Mouse (Mus musculus) olfactory bulb, adult 2 months (tissue): ENCODE data around the gene Olfr95. TPM values are rescaled to one million over a fixed set of nuclear protein-coding genes. Genes with fewer than 3 reads are reported as not detected.

Experiments used
- H3K27ac ChIP-seq: fragments of 200-500 bp; 2 replicates; pipeline ENCODE4 v1.5.1; 2012; ENCODE audit warnings: low read depth, low read length; ENCODE audit not compliant: insufficient read depth
- H3K4me1 ChIP-seq: fragments of 200-500 bp; 2 replicates; pipeline ENCODE4 v1.6.1; 2012; ENCODE audit warnings: low read length; ENCODE audit not compliant: control insufficient read depth, insufficient read depth
- H3K4me3 ChIP-seq: fragments of 200-500 bp; 2 replicates; pipeline ENCODE4 v1.5.1; 2012; ENCODE audit warnings: mild to moderate bottlenecking, low read depth, low read length, moderate library complexity; ENCODE audit not compliant: insufficient read depth
- CTCF ChIP-seq: fragments of 200-500 bp; IDR thresholded peaks from 2 replicates; pipeline ENCODE4 v1.5.1; 2012; ENCODE audit warnings: low read depth, mild to moderate bottlenecking, low read length, moderate library complexity; ENCODE audit not compliant: insufficient read depth
- POLR2A ChIP-seq: fragments of 200-500 bp; IDR thresholded peaks from 2 replicates; pipeline ENCODE4 v1.6.1; 2012; ENCODE audit warnings: mild to moderate bottlenecking, low read depth, low read length, moderate library complexity; ENCODE audit not compliant: insufficient read depth
- WGBS: fragments of 180-500 bp; shearing (Covaris S2); methylation state at CpG from one replicate; pipeline ENCODE4 v1.1.7; 2018; 5-methylcytosine and 5-hydroxymethylcytosine counted together
- polyA plus RNA-seq: library from polyadenylated mRNA; stranded (reverse); fragments of >200 nt; gene quantifications from 2 replicates; pipeline ENCODE4 v1.2.4, GENCODE M21; 2012; ENCODE audit warnings: low replicate concordance; ENCODE audit not compliant: missing spikeins, insufficient read depth, insufficient read length

Gene Olfr95
- polyA plus RNA-seq, 1 experiment: not detected

GRCm38 (mm10) chr17:37190711-37191110, 22.2 kb downstream of the Olfr95 start:
- Histone ChIP-seq H3K4me3 (no peak overlapping the region), H3K4me1 (no peaks in the 10 kb centered on the region), H3K27ac (no peak overlapping the region)
- TF ChIP-seq POLR2A (no peak), CTCF (no peak)
- 51% methylated on average over 2 of the region's 2 CpGs for WGBS

- Histone ChIP-seq H3K4me3 (no peak overlapping the region), H3K27ac (no peak overlapping the region), H3K4me1 (no peaks in the 10 kb centered on the region)
- TF ChIP-seq POLR2A: no peak
- TF ChIP-seq CTCF: no peak
- WGBS: 54% methylated on average over 6 of the region's 6 CpGs
These were observed 27.4 kb downstream of the Olfr95 start for GRCm38 (mm10) chr17:37185474-37185873.

- no peaks in the 10 kb centered on the region for H3K4me1 ChIP-seq
- H3K27ac ChIP-seq: no peak within 1 kb of the TSS
- no peak for TF ChIP-seq CTCF
- no peak for TF ChIP-seq POLR2A
- no peak within 1 kb of the TSS for H3K4me3 ChIP-seq
These were observed 51.5 kb downstream of the Olfr95 start, which contains the start of gene Olfr93 for GRCm38 (mm10) chr17:37161394-37161793. Gene Olfr93 (minus strand): TSS chr17:37161494.

Other genes with a start within 250 kb of the Olfr95 start
- gene 2410137M14Rik, start 231.9 kb downstream of the Olfr95 start, polyA plus RNA-seq: not detected in 2 replicates
- gene H2-M5, start 223.6 kb downstream of the Olfr95 start, polyA plus RNA-seq: not detected in 2 replicates
- gene Zfp57, start 212.0 kb downstream of the Olfr95 start, polyA plus RNA-seq: not detected in 2 replicates
- not detected in 2 replicates for gene Mog, start 189.7 kb downstream of the Olfr95 start, polyA plus RNA-seq
- gene Gabbr1, start 167.2 kb downstream of the Olfr95 start, polyA plus RNA-seq: 220 and 221 TPM in 2 replicates
- gene Olfr90, start 124.6 kb downstream of the Olfr95 start, polyA plus RNA-seq: not detected in 2 replicates
- not detected in 2 replicates for gene Olfr91, start 114.8 kb downstream of the Olfr95 start, polyA plus RNA-seq
- not detected in 2 replicates for gene Olfr92, start 93.0 kb downstream of the Olfr95 start, polyA plus RNA-seq
- gene Olfr93, start 51.6 kb downstream of the Olfr95 start, polyA plus RNA-seq: not detected in 2 replicates
- not detected in 2 replicates for gene Ubd, start 19.2 kb downstream of the Olfr95 start, polyA plus RNA-seq
- not detected in 2 replicates for gene Olfr94, start 12.1 kb downstream of the Olfr95 start, polyA plus RNA-seq
- not detected in 2 replicates for gene Olfr96, start 7.0 kb upstream of the Olfr95 start, polyA plus RNA-seq
- gene Olfr97, start 24.2 kb upstream of the Olfr95 start, polyA plus RNA-seq: not detected in 2 replicates
- not detected in 2 replicates for gene Olfr98, start 50.6 kb upstream of the Olfr95 start, polyA plus RNA-seq
- gene H2-M3, start 57.1 kb upstream of the Olfr95 start, polyA plus RNA-seq: not detected in 2 replicates
- gene Olfr99, start 70.3 kb upstream of the Olfr95 start, polyA plus RNA-seq: not detected in 2 replicates
- not detected in 2 replicates for gene Olfr101, start 91.2 kb upstream of the Olfr95 start, polyA plus RNA-seq
- not detected in 2 replicates for gene Olfr102, start 103.9 kb upstream of the Olfr95 start, polyA plus RNA-seq
- not detected in 2 replicates for gene Olfr103, start 126.6 kb upstream of the Olfr95 start, polyA plus RNA-seq
- not detected in 2 replicates for gene Olfr104-ps, start 146.5 kb upstream of the Olfr95 start, polyA plus RNA-seq
- not detected in 2 replicates for gene Olfr105-ps, start 165.9 kb upstream of the Olfr95 start, polyA plus RNA-seq
- gene Olfr106-ps, start 177.3 kb upstream of the Olfr95 start, polyA plus RNA-seq: not detected in 2 replicates
- not detected in 2 replicates for gene Olfr107, start 186.1 kb upstream of the Olfr95 start, polyA plus RNA-seq
- not detected in 2 replicates for gene Olfr108, start 232.4 kb upstream of the Olfr95 start, polyA plus RNA-seq
- not detected in 2 replicates for gene Olfr109, start 245.8 kb upstream of the Olfr95 start, polyA plus RNA-seq